Mouse (Mus musculus): ENCODE measurements at regions not wholly inside any gene's neighbourhood (a gene's known extent, or its start where the extent isn't known, plus 50 kb on each side); places are given as distances from the start of the nearest gene placed in this dataset.
"Not testable (repeated sequence)": the region's sequence is repeated elsewhere in the genome, so short reads cannot be mapped to it uniquely, and the experiment has no call there.

DNA sequence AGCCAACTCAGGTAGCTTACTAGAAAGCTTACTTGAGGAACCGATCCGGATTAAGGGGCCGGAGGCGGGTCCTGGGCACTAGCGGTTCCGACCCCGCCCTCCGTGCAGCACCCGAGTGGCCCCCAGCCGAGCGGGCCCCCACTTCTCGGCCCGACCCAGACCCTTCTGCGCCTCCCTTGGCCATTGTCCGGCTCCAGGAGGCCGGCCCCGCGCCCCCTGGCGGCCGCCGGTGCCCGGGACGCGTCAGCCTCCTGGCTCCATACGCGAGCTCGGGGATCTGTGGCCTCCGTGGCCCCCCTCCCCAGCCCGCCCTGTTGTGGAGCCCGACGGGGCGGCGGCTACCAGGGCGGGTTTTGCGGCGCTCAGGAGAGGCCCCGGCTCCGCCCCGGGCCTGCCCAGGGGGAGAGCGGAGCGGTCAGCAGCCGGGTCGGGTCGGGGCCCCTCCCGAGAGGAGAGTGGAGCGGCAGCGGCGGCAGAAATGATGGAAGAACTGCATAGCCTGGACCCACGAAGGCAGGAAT is 94.3 kb upstream of the Zfp986 start:
- not testable (repeated sequence) for H3K9me3 ChIP-seq (ENCODE audit: control insufficient read depth, low read length); H3K36me3 ChIP-seq (ENCODE audit: control insufficient read depth, insufficient read depth, low read length); H3K27ac ChIP-seq (ENCODE audit: low read depth, low read length); H3K27me3 ChIP-seq (ENCODE audit: control insufficient read depth, insufficient read depth, low read length); H3K4me3 ChIP-seq (ENCODE audit: low read depth, low read length); H3K9ac ChIP-seq (ENCODE audit: low read length); H3K4me1 ChIP-seq (ENCODE audit: control insufficient read depth, insufficient read depth, low read length)
- DNase-seq (ENCODE audit: low spot score, missing footprints) = peak; percentile 95
- peak; percentile 99 for ATAC-seq (ENCODE audit: low FRiP score)
- peak overlapping the region; percentile 23; the same call in 1 of the 2 replicates for H3K4me2 ChIP-seq
- 3% methylated on average over 37 of the region's 49 CpGs for WGBS

- not testable (repeated sequence) for H3K4me3 ChIP-seq (ENCODE audit: low read depth, low read length); H3K27me3 ChIP-seq (ENCODE audit: control insufficient read depth, insufficient read depth, low read length); H3K4me2 ChIP-seq; H3K27ac ChIP-seq (ENCODE audit: low read depth, low read length); ATAC-seq (ENCODE audit: low FRiP score); H3K36me3 ChIP-seq (ENCODE audit: control insufficient read depth, insufficient read depth, low read length); H3K9ac ChIP-seq (ENCODE audit: low read length); H3K4me1 ChIP-seq (ENCODE audit: control insufficient read depth, insufficient read depth, low read length); H3K9me3 ChIP-seq (ENCODE audit: control insufficient read depth, low read length); DNase-seq (ENCODE audit: low spot score, missing footprints)
- WGBS = 13% methylated on average over 1 of the region's 6 CpGs
Measured at GRCm38 (mm10) chr4:145774884-145775283, 93.7 kb upstream of the Zfp986 start.

GRCm38 (mm10) chr4:145776531-145776930 is 92.1 kb upstream of the Zfp986 start:
- not testable (repeated sequence) for H3K4me1 ChIP-seq (ENCODE audit: control insufficient read depth, insufficient read depth, low read length); H3K4me2 ChIP-seq; H3K9ac ChIP-seq (ENCODE audit: low read length); ATAC-seq (ENCODE audit: low FRiP score); H3K4me3 ChIP-seq (ENCODE audit: low read depth, low read length); H3K9me3 ChIP-seq (ENCODE audit: control insufficient read depth, low read length); H3K27ac ChIP-seq (ENCODE audit: low read depth, low read length); H3K36me3 ChIP-seq (ENCODE audit: control insufficient read depth, insufficient read depth, low read length); H3K27me3 ChIP-seq (ENCODE audit: control insufficient read depth, insufficient read depth, low read length); DNase-seq (ENCODE audit: low spot score, missing footprints)

GRCm38 (mm10) chr4:145781281-145781896 is 87.2 kb upstream of the Zfp986 start:
- no CpG with 5 or more reads among the region's 14 CpGs for WGBS
- H3K27me3 ChIP-seq (ENCODE audit: control insufficient read depth, insufficient read depth, low read length); H3K4me2 ChIP-seq; H3K9me3 ChIP-seq (ENCODE audit: control insufficient read depth, low read length); DNase-seq (ENCODE audit: low spot score, missing footprints); H3K4me1 ChIP-seq (ENCODE audit: control insufficient read depth, insufficient read depth, low read length); H3K36me3 ChIP-seq (ENCODE audit: control insufficient read depth, insufficient read depth, low read length); H3K27ac ChIP-seq (ENCODE audit: low read depth, low read length); ATAC-seq (ENCODE audit: low FRiP score); H3K9ac ChIP-seq (ENCODE audit: low read length); H3K4me3 ChIP-seq (ENCODE audit: low read depth, low read length): not testable (repeated sequence)

GRCm38 (mm10) chr4:145814674-145815073 is 53.9 kb upstream of the Zfp986 start:
- WGBS = no CpG with 5 or more reads among the region's 4 CpGs
- not testable (repeated sequence) for H3K9ac ChIP-seq (ENCODE audit: low read length); H3K4me1 ChIP-seq (ENCODE audit: control insufficient read depth, insufficient read depth, low read length); H3K27me3 ChIP-seq (ENCODE audit: control insufficient read depth, insufficient read depth, low read length); H3K9me3 ChIP-seq (ENCODE audit: control insufficient read depth, low read length); H3K27ac ChIP-seq (ENCODE audit: low read depth, low read length); H3K4me2 ChIP-seq; H3K36me3 ChIP-seq (ENCODE audit: control insufficient read depth, insufficient read depth, low read length); DNase-seq (ENCODE audit: low spot score, missing footprints); H3K4me3 ChIP-seq (ENCODE audit: low read depth, low read length)
- ATAC-seq (ENCODE audit: low FRiP score) = 0 out of 2 replicates have a peak, but pooled peaks have one; percentile 40

Measured in midbrain, embryonic 11.5 days (tissue).